Mouse (Mus musculus) kidney, embryonic 14.5 days (tissue): ENCODE results near the gene Syt13. TPM values are rescaled to one million over a fixed set of nuclear protein-coding genes. Genes with fewer than 3 reads are reported as not detected.
A peak's percentile ranks its signal among the peaks of the same experiment; 100 is the strongest.

ENCODE experiments used
- ATAC-seq: fragments of 200-750 bp; cut with Nextera tagmentation; 2 replicates; pipeline ENCODE4 v1.8.0; 2017; ENCODE audit warnings: moderate number of reproducible peaks, mild to moderate bottlenecking, moderate TSS enrichment, moderate library complexity; ENCODE audit not compliant: low FRiP score, low TSS enrichment
- H3K27ac ChIP-seq: fragments of 300-500 bp; sonication (generic); 2 replicates; pipeline ENCODE4 v1.5.1; 2014; ENCODE audit warnings: low read depth, mild to moderate bottlenecking, low read length, moderate library complexity, mixed read lengths
- H3K27me3 ChIP-seq: fragments of 300-500 bp; sonication (generic); 2 replicates; pipeline ENCODE4 v1.6.1; 2014; ENCODE audit warnings: mild to moderate bottlenecking, low read length; ENCODE audit not compliant: control insufficient read depth, insufficient read depth
- H3K36me3 ChIP-seq: fragments of 300-500 bp; sonication (generic); 2 replicates; pipeline ENCODE4 v1.6.1; 2014; ENCODE audit warnings: low read length, mixed read lengths; ENCODE audit not compliant: control insufficient read depth, insufficient read depth
- H3K4me1 ChIP-seq: fragments of 300-500 bp; sonication (generic); 2 replicates; pipeline ENCODE4 v1.6.1; 2014; ENCODE audit warnings: low read length, mixed read lengths; ENCODE audit not compliant: control insufficient read depth, insufficient read depth
- H3K4me2 ChIP-seq: fragments of 300-500 bp; sonication (generic); replicated peaks from 2 replicates; pipeline ENCODE4 v1.6.1; 2014; ENCODE audit warnings: low read depth, mild to moderate bottlenecking, low read length
- H3K4me3 ChIP-seq: fragments of 300-500 bp; sonication (generic); 2 replicates; pipeline ENCODE4 v1.5.1; 2014; ENCODE audit warnings: mild to moderate bottlenecking, low read length
- H3K9ac ChIP-seq: fragments of 300-500 bp; sonication (generic); 2 replicates; pipeline ENCODE4 v1.6.1; 2014; ENCODE audit warnings: low read depth, mild to moderate bottlenecking, low read length, moderate library complexity
- H3K9me3 ChIP-seq: fragments of 300-500 bp; sonication (generic); 2 replicates; pipeline ENCODE4 v1.6.1; 2016; ENCODE audit warnings: low read length; ENCODE audit not compliant: control insufficient read depth
- WGBS: fragments of 180-500 bp; shearing (Covaris S2); extraction: QIAGEN DNeasy Blood & Tissue Kit; methylation state at CpG from one replicate; pipeline ENCODE4 v1.1.7; 2014; 5-methylcytosine and 5-hydroxymethylcytosine counted together
- polyA plus RNA-seq: library from polyadenylated mRNA; unstranded; fragments of >200 nt; fragmentation: Nextera tagmentation; extraction: Ambion mirVana; gene quantifications from 2 replicates; pipeline ENCODE4 v1.2.1, GENCODE M21; 2014

Gene Syt13
- polyA plus RNA-seq, 1 experiment from 2014 or later = 4.6 TPM

DNA sequence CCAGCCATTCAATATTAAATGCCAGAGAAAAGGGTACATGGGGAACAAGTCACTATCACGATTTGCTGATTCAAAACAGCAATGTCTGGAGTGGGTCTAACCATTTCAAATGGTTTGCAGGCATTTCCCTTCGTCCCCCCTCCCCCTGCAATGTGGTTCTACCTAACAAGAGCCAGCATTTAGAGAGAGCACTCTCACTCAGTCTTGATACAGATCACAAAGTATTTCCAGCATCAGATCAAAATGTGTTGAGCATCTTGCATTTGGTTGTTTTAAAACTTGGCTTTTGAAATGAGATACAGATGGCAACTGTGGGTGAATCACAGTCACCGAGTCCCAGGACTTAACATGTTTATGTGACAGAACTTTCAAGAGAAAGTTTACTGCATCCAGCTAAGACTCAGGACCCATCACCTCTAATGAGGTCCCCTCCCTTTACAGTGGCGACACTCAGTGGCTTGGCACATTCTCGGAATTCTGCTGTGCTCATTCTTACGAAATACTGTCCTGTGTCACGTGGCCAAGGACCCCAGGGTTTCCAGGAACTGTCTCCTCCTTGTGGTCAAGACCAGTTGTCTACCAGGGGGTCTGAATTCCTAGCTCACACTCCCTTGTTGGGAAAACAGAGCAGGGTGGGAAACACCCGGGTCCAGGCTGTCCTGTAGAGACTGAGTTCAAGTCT is 67.8 kb downstream of the Syt13 start:
- Histone ChIP-seq H3K36me3 (peaks cover 36% of the 10 kb centered on the region), H3K9ac (no peak overlapping the region), H3K4me1 (peaks cover 4% of the 10 kb centered on the region; the same call in 1 of the 2 replicates), H3K9me3 (no peaks in the 10 kb centered on the region), H3K4me3 (no peak overlapping the region), H3K27ac (no peak overlapping the region), H3K27me3 (no peaks in the 10 kb centered on the region), H3K4me2 (no peak overlapping the region)
- 66% methylated on average over 8 of the region's 8 CpGs for WGBS
- no peak for ATAC-seq

GRCm38 (mm10) chr2:92983273-92983620 is 68.3 kb downstream of the Syt13 start:
- Histone ChIP-seq H3K9me3 (no peaks in the 10 kb centered on the region), H3K4me2 (no peak overlapping the region), H3K4me3 (no peak overlapping the region), H3K27ac (no peak overlapping the region), H3K9ac (no peak overlapping the region), H3K36me3 (peaks cover 35% of the 10 kb centered on the region), H3K27me3 (no peaks in the 10 kb centered on the region), H3K4me1 (peaks cover 9% of the 10 kb centered on the region; the same call in 1 of the 2 replicates)
- 79% methylated on average over 4 of the region's 4 CpGs for WGBS
- ATAC-seq = no peak

GRCm38 (mm10) chr2:92984321-92985108 is 69.6 kb downstream of the Syt13 start:
- Histone ChIP-seq H3K9ac (no peak overlapping the region), H3K27ac (no peak overlapping the region), H3K4me1 (peaks cover 16% of the 10 kb centered on the region), H3K36me3 (peaks cover 26% of the 10 kb centered on the region), H3K4me3 (no peak overlapping the region), H3K27me3 (no peaks in the 10 kb centered on the region), H3K9me3 (no peaks in the 10 kb centered on the region), H3K4me2 (no peak overlapping the region)
- 80% methylated on average over 7 of the region's 7 CpGs for WGBS
- ATAC-seq = no peak

DNA sequence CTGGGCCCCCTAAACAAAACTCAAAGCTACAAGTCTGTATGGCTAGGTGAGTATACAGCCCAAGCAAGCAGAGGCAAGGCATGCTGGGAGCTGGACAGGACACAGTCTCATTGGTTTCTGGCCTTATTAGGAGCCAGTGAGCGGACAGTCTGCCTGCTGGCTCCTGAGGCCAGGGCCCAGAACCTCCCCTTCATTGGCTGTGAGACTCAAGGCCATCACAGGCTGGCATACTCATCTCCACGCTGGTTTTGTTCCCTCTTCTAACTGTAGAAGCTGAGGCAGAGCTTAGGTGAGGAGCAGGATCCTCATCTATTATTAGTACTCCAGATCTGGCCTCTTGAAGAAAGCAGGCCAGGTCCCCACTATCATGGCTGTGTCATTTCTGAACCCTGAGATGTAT is 70.3 kb downstream of the Syt13 start:
- Histone ChIP-seq H3K27ac (no peak overlapping the region), H3K4me2 (no peak overlapping the region), H3K36me3 (peaks cover 20% of the 10 kb centered on the region), H3K9ac (no peak overlapping the region), H3K4me3 (no peak overlapping the region), H3K4me1 (peaks cover 16% of the 10 kb centered on the region), H3K9me3 (no peaks in the 10 kb centered on the region), H3K27me3 (no peaks in the 10 kb centered on the region)
- 91% methylated on average over 2 of the region's 2 CpGs for WGBS
- ATAC-seq = no peak

- H3K27me3 ChIP-seq = no peaks in the 10 kb centered on the region
- H3K9me3 ChIP-seq = no peaks in the 10 kb centered on the region
- H3K36me3 ChIP-seq = peaks cover 18% of the 10 kb centered on the region
- no peak overlapping the region for H3K4me3 ChIP-seq
- peaks cover 16% of the 10 kb centered on the region for H3K4me1 ChIP-seq
- no peak overlapping the region for H3K4me2 ChIP-seq
- ATAC-seq = no peak
- H3K9ac ChIP-seq = no peak overlapping the region
- no peak overlapping the region for H3K27ac ChIP-seq
- 61% methylated on average over 7 of the region's 7 CpGs for WGBS
Measured at GRCm38 (mm10) chr2:92985600-92985999, 70.7 kb downstream of the Syt13 start.

- WGBS = 72% methylated on average over 7 of the region's 7 CpGs
- no peaks in the 10 kb centered on the region for H3K9me3 ChIP-seq
- H3K36me3 ChIP-seq = peaks cover 33% of the 10 kb centered on the region
- ATAC-seq = no peak
- peaks cover 16% of the 10 kb centered on the region for H3K4me1 ChIP-seq
- H3K27ac ChIP-seq = peak overlapping the region; percentile 65; the same call in 1 of the 2 replicates
- no peak overlapping the region for H3K4me3 ChIP-seq
- H3K4me2 ChIP-seq = no peak overlapping the region
- no peaks in the 10 kb centered on the region for H3K27me3 ChIP-seq
- H3K9ac ChIP-seq = no peak overlapping the region
Measured at GRCm38 (mm10) chr2:92987108-92987618, 72.3 kb downstream of the Syt13 start.

- ATAC-seq = peak; percentile 82
- no peaks in the 10 kb centered on the region for H3K27me3 ChIP-seq
- H3K27ac ChIP-seq = peak overlapping the region; percentile 65; the same call in 1 of the 2 replicates
- WGBS = 15% methylated on average over 19 of the region's 19 CpGs
- no peaks in the 10 kb centered on the region for H3K9me3 ChIP-seq
- H3K9ac ChIP-seq = peak overlapping the region; percentile 37; the same call in 1 of the 2 replicates
- peak overlapping the region; percentile 10 for H3K4me2 ChIP-seq
- H3K4me1 ChIP-seq = peaks cover 16% of the 10 kb centered on the region
- peaks cover 42% of the 10 kb centered on the region for H3K36me3 ChIP-seq
- no peak overlapping the region for H3K4me3 ChIP-seq
Measured at GRCm38 (mm10) chr2:92987901-92988631, 73.2 kb downstream of the Syt13 start.

GRCm38 (mm10) chr2:92989593-92989992 is 74.7 kb downstream of the Syt13 start:
- Histone ChIP-seq H3K9me3 (no peaks in the 10 kb centered on the region), H3K27ac (no peak overlapping the region), H3K27me3 (no peaks in the 10 kb centered on the region), H3K4me1 (peaks cover 16% of the 10 kb centered on the region), H3K4me2 (no peak overlapping the region), H3K9ac (no peak overlapping the region), H3K4me3 (no peak overlapping the region), H3K36me3 (peaks cover 43% of the 10 kb centered on the region)
- 87% methylated on average over 9 of the region's 9 CpGs for WGBS
- no peak for ATAC-seq
